Mouse (Mus musculus): ENCODE data around the gene Fxyd2. TPM values are rescaled to one million over a fixed set of nuclear protein-coding genes. Genes with fewer than 3 reads are reported as not detected.

Fxyd2 gene
- 1 to 10 TPM; 7.8 to 8.0 TPM for total RNA-seq (2021)
- long read RNA-seq, partial matches to known transcripts: 11 of 14 reads
- long read RNA-seq, other reads (novel, unspliced or antisense): 3 of 14 reads

GRCm38 (mm10) chr9:45399434-45399833 lies at the start of gene Fxyd2:
Fxyd2 (plus strand) TSS chr9:45399669.
- no peak for DNase-seq (ENCODE audit: low spot score in 2 of 2)

- no peak for DNase-seq (ENCODE audit: low spot score in 2 of 2)
Observed at GRCm38 (mm10) chr9:45349851-45350250, 49.6 kb upstream of the Fxyd2 start.

- no peak for DNase-seq (ENCODE audit: low spot score in 2 of 2)
Observed at GRCm38 (mm10) chr9:45355192-45355591, 44.3 kb upstream of the Fxyd2 start.

GRCm38 (mm10) chr9:45358356-45358755 lies 41.1 kb upstream of the Fxyd2 start:
- no peak for DNase-seq (ENCODE audit: low spot score in 2 of 2)

DNA sequence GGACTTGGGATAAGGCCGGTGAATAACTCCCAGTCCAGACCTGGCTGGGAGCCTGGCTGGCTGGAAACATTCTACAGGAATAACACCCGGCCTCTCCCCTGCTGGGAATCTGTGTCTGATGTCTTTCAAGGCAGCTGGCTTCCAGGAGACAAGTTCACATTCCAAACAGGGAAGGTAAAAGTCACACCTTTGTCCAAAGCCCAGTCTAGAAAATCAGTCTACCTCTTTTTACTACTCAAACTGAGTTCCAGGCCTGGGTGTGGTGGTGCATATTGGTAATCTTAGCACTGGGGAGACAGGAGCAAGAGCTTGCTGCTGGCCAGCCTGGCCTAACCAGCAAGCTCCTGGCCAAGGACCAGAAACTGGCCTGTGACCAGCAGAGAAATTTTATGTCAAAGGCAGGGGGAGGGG lies 37.4 kb upstream of the Fxyd2 start:
- no peak for DNase-seq (ENCODE audit: low spot score in 2 of 2)

- DNase-seq (ENCODE audit: low spot score in 2 of 2): no peak
Observed at GRCm38 (mm10) chr9:45363639-45364214, 35.7 kb upstream of the Fxyd2 start.

GRCm38 (mm10) chr9:45367716-45368115 lies 31.8 kb upstream of the Fxyd2 start:
- no peak for DNase-seq (ENCODE audit: low spot score in 2 of 2)

- no peak for DNase-seq (ENCODE audit: low spot score in 2 of 2)
Observed at GRCm38 (mm10) chr9:45368341-45368901, 31.0 kb upstream of the Fxyd2 start.

DNA sequence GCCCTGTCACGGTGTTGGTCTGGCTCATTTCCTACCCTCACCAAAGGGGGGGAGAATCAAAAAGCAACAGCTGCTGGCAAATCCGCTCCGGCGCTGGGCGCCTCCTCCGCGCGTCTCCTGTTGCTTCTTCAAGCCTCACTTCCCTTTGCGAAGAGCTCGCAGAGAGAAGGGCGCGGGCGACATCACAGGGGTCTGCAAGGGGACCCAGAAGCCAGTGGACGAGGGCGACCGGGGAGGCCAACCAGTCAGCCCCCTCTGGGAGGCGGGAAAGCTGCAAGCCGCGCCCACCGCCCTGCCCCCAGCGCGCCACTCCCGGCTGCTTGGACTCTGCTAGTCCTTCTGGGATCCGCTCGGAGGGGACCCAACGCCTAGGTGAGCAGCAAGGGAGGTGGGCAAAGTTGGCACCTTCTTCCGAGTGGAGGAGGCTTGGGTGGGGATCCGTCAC lies 29.3 kb upstream of the Fxyd2 start, which contains the start of gene Fxyd6:
TSS of gene Fxyd6 (plus strand) at position 69 of the 445 bp plus-strand sequence.
- peak in 1 of 2 experiments; percentile 35 for DNase-seq (ENCODE audit: low spot score in 2 of 2)

DNA sequence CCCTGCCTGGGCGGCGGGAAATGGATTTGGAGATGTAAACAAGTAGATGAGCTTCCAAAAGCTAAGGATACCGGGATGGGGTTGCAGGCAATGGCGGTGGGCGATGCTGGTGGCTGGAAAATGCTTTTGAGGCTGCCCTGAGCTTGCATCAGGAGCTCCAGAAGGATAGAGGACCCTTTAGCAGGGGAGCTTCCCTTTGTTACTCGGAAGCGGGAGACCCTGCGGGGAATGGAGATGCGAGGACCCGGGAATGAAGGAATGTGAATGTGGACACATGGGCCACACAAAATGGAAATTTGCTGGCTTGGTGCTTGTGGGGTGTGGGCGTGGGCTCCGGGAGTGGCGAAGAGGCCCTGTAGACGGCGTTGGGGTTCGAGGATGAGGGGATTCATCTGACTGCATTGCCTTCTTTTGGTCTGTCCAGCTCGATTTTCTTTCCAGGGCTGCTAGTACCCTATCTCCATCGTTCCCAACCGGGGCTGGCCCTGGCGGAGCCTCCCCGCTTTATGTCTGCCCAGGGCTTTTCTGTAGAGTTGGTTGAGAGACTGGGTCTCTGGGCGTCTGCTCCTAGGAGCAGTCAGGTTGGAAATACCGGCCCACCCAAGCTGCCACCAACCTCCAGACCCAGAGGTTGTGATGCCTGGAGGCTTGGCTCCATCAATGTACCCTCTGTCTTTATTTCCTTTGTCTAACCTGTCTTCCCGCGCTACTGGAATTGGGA lies 28.7 kb upstream of the Fxyd2 start:
- DNase-seq (ENCODE audit: low spot score in 2 of 2): no peak

DNA sequence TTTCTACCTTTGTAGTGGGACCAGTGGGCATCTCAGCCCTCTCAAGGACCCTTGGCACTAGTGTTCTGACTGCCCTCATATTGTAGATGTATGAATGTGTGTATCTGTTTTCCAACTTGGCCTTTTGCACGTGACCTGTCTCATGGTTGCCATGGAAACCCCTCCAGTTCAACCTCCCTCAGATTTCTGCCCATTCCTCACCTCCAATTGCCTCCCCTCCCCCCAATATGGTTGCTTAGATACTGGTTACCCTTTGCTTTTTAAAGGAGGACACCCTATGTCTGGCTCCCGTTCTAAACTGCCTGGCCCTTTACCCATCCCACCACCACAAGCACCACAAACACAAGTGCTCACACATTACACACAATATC lies 28.1 kb upstream of the Fxyd2 start:
- no peak for DNase-seq (ENCODE audit: low spot score in 2 of 2)

GRCm38 (mm10) chr9:45373896-45374295 lies 25.6 kb upstream of the Fxyd2 start:
- no peak for DNase-seq (ENCODE audit: low spot score in 2 of 2)

- DNase-seq (ENCODE audit: low spot score in 2 of 2): no peak
Observed at GRCm38 (mm10) chr9:45374988-45375502, 24.4 kb upstream of the Fxyd2 start.

GRCm38 (mm10) chr9:45376427-45376826 lies 23.0 kb upstream of the Fxyd2 start:
- DNase-seq (ENCODE audit: low spot score in 2 of 2): no peak

- DNase-seq (ENCODE audit: low spot score in 2 of 2): no peak
Observed at GRCm38 (mm10) chr9:45376883-45377282, 22.6 kb upstream of the Fxyd2 start.

DNA sequence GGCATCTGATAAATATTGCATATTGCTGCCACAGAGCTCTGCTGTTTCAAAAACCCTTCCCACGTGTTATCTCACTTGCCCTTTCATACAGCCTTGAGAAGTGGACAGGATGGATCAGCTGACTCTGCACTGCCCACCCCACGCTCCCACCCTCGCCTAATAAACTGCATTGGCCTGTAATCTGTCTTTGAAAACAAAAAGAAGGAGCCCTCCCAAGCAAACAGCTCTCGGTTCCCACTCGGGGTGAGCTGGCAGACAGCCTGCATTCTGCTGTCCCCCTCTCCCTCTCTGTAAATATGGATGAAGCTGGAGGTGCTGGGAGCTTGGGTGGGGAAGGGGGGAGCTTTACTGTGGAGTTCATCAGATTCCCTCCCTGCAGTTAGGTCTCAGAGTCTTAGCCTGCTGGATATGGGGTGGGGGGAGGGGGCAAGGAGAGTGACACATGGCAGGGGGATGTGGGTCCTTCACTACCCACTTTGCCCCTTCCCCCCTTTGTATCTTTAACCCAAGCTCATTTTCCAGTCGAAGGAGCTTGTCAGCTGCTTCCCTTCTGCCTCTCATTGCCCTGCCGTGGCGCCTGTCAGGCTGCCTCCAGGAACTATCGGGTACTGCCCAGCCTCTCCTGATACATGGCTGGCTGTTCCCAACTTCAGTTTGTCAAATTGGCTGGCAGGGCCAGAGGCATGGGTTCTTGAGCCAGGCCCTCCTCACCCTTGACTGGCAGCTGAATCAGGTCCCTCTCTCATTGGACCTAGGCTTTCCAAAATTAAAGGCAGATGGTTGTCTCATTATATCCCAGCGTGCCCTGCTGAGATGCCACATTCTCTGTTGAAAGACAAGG lies 18.8 kb upstream of the Fxyd2 start:
- no peak for DNase-seq (ENCODE audit: low spot score in 2 of 2)

DNA sequence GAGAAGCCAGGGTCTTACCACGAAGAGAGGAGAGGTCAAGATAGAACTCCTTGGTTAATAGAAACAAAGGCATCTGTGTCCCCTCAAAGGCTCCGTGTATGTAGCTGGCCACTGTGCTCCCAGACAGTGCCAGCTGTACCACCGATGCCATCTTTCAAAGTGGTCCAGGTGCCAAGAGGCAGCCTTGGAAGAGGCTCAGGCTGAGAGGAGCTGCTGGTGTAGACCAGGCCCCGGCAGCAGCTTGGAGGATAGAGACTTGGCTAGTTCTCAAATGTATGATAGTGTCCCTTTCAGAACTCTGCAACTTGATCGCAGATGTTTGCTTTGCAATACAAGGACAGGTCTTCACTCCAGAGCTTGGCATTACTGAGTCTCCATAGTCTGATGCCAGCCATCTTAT lies 17.1 kb upstream of the Fxyd2 start:
- no peak for DNase-seq (ENCODE audit: low spot score in 2 of 2)

GRCm38 (mm10) chr9:45382834-45383233 lies 16.6 kb upstream of the Fxyd2 start:
- DNase-seq (ENCODE audit: low spot score in 2 of 2): no peak

DNA sequence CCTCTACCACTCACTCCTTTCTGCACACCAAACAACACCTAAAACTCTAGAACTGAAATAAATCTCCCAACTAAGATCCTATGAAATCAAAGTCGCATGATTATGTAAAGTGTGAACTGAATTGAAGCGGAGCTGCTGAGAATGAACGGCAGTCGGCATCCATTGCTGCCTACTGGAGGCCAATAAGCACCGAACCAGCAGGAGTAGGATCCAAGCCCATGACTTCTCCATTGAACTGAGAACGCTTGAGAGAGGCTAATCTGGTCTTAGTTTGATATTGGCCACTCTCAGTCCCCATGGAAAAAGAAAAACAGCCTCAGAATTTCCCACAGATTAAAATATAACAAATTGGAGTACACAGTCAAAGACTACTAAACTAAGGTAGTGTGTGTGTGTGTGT lies 15.6 kb upstream of the Fxyd2 start:
- no peak for DNase-seq (ENCODE audit: low spot score in 2 of 2)

GRCm38 (mm10) chr9:45386698-45387097 lies 12.8 kb upstream of the Fxyd2 start:
- DNase-seq (ENCODE audit: low spot score in 2 of 2): no peak

- peak; percentile 75 to 94 for DNase-seq (ENCODE audit: low spot score in 2 of 2)
Observed at GRCm38 (mm10) chr9:45388385-45388994, 11.0 kb upstream of the Fxyd2 start.

All from layer of hippocampus, adult 18-20 months (tissue).